Mouse (Mus musculus) olfactory bulb, adult 2 months (tissue): ENCODE measurements around the gene Bag2. TPM values are rescaled to one million over a fixed set of nuclear protein-coding genes. Genes with fewer than 3 reads are reported as not detected.

Source experiments
- H3K27ac ChIP-seq: fragments of 200-500 bp; 2 replicates; pipeline ENCODE4 v1.5.1; 2012; ENCODE audit warnings: low read depth, low read length; ENCODE audit not compliant: insufficient read depth
- H3K4me1 ChIP-seq: fragments of 200-500 bp; 2 replicates; pipeline ENCODE4 v1.6.1; 2012; ENCODE audit warnings: low read length; ENCODE audit not compliant: control insufficient read depth, insufficient read depth
- H3K4me3 ChIP-seq: fragments of 200-500 bp; 2 replicates; pipeline ENCODE4 v1.5.1; 2012; ENCODE audit warnings: mild to moderate bottlenecking, low read depth, low read length, moderate library complexity; ENCODE audit not compliant: insufficient read depth
- CTCF ChIP-seq: fragments of 200-500 bp; IDR thresholded peaks from 2 replicates; pipeline ENCODE4 v1.5.1; 2012; ENCODE audit warnings: low read depth, mild to moderate bottlenecking, low read length, moderate library complexity; ENCODE audit not compliant: insufficient read depth
- POLR2A ChIP-seq: fragments of 200-500 bp; IDR thresholded peaks from 2 replicates; pipeline ENCODE4 v1.6.1; 2012; ENCODE audit warnings: mild to moderate bottlenecking, low read depth, low read length, moderate library complexity; ENCODE audit not compliant: insufficient read depth
- WGBS: fragments of 180-500 bp; shearing (Covaris S2); methylation state at CpG from one replicate; pipeline ENCODE4 v1.1.7; 2018; 5-methylcytosine and 5-hydroxymethylcytosine counted together
- polyA plus RNA-seq: library from polyadenylated mRNA; stranded (reverse); fragments of >200 nt; gene quantifications from 2 replicates; pipeline ENCODE4 v1.2.4, GENCODE M21; 2012; ENCODE audit warnings: low replicate concordance; ENCODE audit not compliant: missing spikeins, insufficient read depth, insufficient read length

Gene Bag2
- polyA plus RNA-seq, 1 experiment, result not detected

DNA sequence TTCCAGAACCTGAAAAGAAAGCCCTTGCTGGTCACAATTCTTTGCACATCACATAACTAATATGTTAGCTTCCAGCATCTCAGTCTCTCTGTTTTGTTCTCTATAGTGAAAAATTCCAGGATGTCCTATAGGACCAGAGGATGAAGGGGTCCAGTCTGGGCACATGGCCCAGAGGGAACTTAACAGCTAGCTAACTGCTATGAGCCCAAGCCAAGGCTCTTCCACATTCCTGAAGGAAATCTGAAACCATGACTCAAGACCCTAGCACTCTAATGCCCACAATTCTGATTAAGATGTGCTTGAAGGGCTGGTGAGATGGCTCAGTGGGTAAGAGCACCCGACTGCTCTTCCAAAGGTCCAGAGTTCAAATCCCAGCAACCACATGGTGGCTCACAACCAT lies 40.0 kb downstream of the Bag2 start:
- 96% methylated on average over 1 of the region's 1 CpGs for WGBS
- TF ChIP-seq CTCF (no peak), POLR2A (no peak)

DNA sequence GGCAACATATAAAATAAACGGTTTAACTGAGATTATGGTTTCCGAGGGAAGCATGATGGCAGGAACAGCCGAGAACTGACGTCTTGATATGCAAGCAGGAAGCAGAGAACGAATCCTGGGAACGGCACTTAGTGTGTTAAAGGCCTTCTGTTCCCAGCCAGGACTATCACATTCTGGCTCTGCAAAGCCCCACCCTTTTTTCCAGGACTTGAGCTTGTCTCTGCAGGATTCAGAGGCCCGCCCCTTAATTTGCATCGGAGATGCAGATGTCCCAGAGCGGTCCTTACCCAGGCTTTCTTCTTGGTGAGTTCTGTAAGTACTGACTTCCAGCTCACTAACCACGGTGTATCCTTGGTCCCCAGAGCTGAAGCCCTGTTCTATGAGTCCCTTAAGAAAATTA lies 42.8 kb downstream of the Bag2 start:
- Histone ChIP-seq H3K4me3 (no peak overlapping the region), H3K4me1 (peaks cover 2% of the 10 kb centered on the region; the same call in 1 of the 2 replicates), H3K27ac (no peak overlapping the region)
- WGBS, result 11% methylated on average over 10 of the region's 10 CpGs
- TF ChIP-seq POLR2A (no peak), CTCF (no peak)

More for the DNA sequence above, 40.0 kb downstream of the Bag2 start:
- Histone ChIP-seq H3K27ac (no peak overlapping the region), H3K4me1 (peaks cover 5% of the 10 kb centered on the region; the same call in 1 of the 2 replicates), H3K4me3 (no peak overlapping the region)

- H3K27ac ChIP-seq, result no peak overlapping the region
- no peak overlapping the region for H3K4me3 ChIP-seq
- peaks cover 2% of the 10 kb centered on the region; the same call in 1 of the 2 replicates for H3K4me1 ChIP-seq
- 94% methylated on average over 5 of the region's 5 CpGs for WGBS
- TF ChIP-seq POLR2A, result no peak
- no peak for TF ChIP-seq CTCF
These were observed 45.6 kb downstream of the Bag2 start for GRCm38 (mm10) chr1:33712026-33712425.

DNA sequence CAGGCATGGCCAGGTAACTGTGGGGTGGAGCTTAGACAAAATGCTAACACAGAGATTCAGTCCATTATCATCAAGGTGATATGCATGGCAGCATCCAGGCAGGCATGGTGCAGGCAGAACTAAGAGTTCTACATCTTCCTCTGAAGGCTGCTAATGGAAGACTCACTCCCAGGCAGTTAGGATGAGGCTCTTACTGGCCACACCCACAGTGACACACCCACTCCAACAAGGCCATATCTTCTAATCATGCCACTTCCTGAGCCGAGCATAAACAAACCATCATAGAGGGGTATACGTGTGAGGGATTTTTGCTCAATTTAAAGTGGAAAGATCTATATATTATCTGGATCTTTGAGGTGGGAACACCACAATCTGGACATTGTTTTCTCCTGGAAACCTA lies 48.0 kb downstream of the Bag2 start:
- Histone ChIP-seq H3K4me1 (no peaks in the 10 kb centered on the region), H3K4me3 (no peak overlapping the region), H3K27ac (no peak overlapping the region)
- 90% methylated on average over 2 of the region's 2 CpGs for WGBS
- TF ChIP-seq POLR2A, result no peak
- TF ChIP-seq CTCF, result no peak

- TF ChIP-seq POLR2A, result no peak
- TF ChIP-seq CTCF, result no peak
- Histone ChIP-seq H3K27ac (no peak overlapping the region), H3K4me1 (no peaks in the 10 kb centered on the region), H3K4me3 (no peak overlapping the region)
- 78% methylated on average over 3 of the region's 3 CpGs for WGBS
These were observed 56.4 kb downstream of the Bag2 start for GRCm38 (mm10) chr1:33701244-33701643.

GRCm38 (mm10) chr1:33696016-33696415 lies 61.6 kb downstream of the Bag2 start:
- 87% methylated on average over 2 of the region's 2 CpGs for WGBS
- Histone ChIP-seq H3K27ac (no peak overlapping the region), H3K4me1 (0 out of 2 replicates have a peak, but pooled peaks cover 2% of the 10 kb centered on the region), H3K4me3 (no peak overlapping the region)
- TF ChIP-seq POLR2A (no peak), CTCF (no peak)

Other genes starting within 250 kb of the Bag2 start
- not detected in 2 replicates for gene Prim2, start 88.0 kb downstream of the Bag2 start, polyA plus RNA-seq
- not detected in 2 replicates for gene Rab23, start 37.9 kb downstream of the Bag2 start, polyA plus RNA-seq
- gene Zfp451, start 56.8 kb upstream of the Bag2 start, polyA plus RNA-seq, result 64.0 TPM in 1 of 2 replicates, not detected in the other
- not detected in 2 replicates for gene Bend6, start 150.0 kb upstream of the Bag2 start, polyA plus RNA-seq
- gene Dst, start 150.4 kb upstream of the Bag2 start, polyA plus RNA-seq, result 152 and 197 TPM in 2 replicates